Mouse (Mus musculus) kidney, embryonic 15.5 days (tissue): ENCODE results near the gene Fnip1. TPM values are rescaled to one million over a fixed set of nuclear protein-coding genes. Genes with fewer than 3 reads are reported as not detected.
"Not testable (repeated sequence)": the region's sequence is repeated elsewhere in the genome, so short reads cannot be mapped to it uniquely, and the experiment has no call there.

ENCODE experiments used
- ATAC-seq: fragments of 200-750 bp; cut with Nextera tagmentation; replicated peaks from 2 replicates; pipeline ENCODE4 v1.8.0; 2017; ENCODE audit warnings: moderate TSS enrichment; ENCODE audit not compliant: low FRiP score
- H3K27ac ChIP-seq: fragments of 300-500 bp; sonication (generic); 2 replicates; pipeline ENCODE4 v1.5.1; 2015; ENCODE audit warnings: mild to moderate bottlenecking, inconsistent platforms
- H3K27me3 ChIP-seq: fragments of 300-500 bp; sonication (generic); 2 replicates; pipeline ENCODE4 v1.6.1; 2015; ENCODE audit warnings: inconsistent platforms
- H3K36me3 ChIP-seq: fragments of 300-500 bp; sonication (generic); 2 replicates; pipeline ENCODE4 v1.6.1; 2015; ENCODE audit warnings: inconsistent platforms
- H3K4me1 ChIP-seq: fragments of 300-500 bp; sonication (generic); 2 replicates; pipeline ENCODE4 v1.6.1; 2015; ENCODE audit warnings: inconsistent platforms
- H3K4me2 ChIP-seq: fragments of 300-500 bp; sonication (generic); 2 replicates; pipeline ENCODE4 v1.6.1; 2015; ENCODE audit warnings: moderate library complexity, mild to moderate bottlenecking, inconsistent platforms
- H3K4me3 ChIP-seq: fragments of 300-500 bp; sonication (generic); replicated peaks from 2 replicates; pipeline ENCODE4 v1.5.1; 2015; ENCODE audit warnings: mild to moderate bottlenecking, inconsistent platforms
- H3K9ac ChIP-seq: fragments of 300-500 bp; sonication (generic); 2 replicates; pipeline ENCODE4 v1.6.1; 2015; ENCODE audit warnings: mild to moderate bottlenecking, inconsistent platforms
- H3K9me3 ChIP-seq: fragments of 300-500 bp; sonication (generic); replicated peaks from 2 replicates; pipeline ENCODE4 v1.6.1; 2016; ENCODE audit warnings: inconsistent platforms
- WGBS: fragments of 180-500 bp; shearing (Covaris S2); methylation state at CpG from one replicate; pipeline ENCODE4 v1.1.7; 2015; ENCODE audit warnings: mixed read lengths; 5-methylcytosine and 5-hydroxymethylcytosine counted together
- polyA plus RNA-seq: library from polyadenylated mRNA; unstranded; fragments of >200 nt; fragmentation: Nextera tagmentation; extraction: Ambion mirVana; gene quantifications from 2 replicates; pipeline ENCODE4 v1.2.1, GENCODE M21; 2015

The Fnip1 gene
- 9.5 and 9.8 TPM in 2 replicates for polyA plus RNA-seq

- no peaks in the 10 kb centered on the region for H3K9me3 ChIP-seq
- peak within 1 kb of the TSS; percentile 96 for H3K4me3 ChIP-seq
- H3K4me2 ChIP-seq = peak within 1 kb of the TSS; percentile 63
- no peaks in the 10 kb centered on the region for H3K36me3 ChIP-seq
- WGBS = under 1% methylated on average over 46 of the region's 47 CpGs
- H3K27me3 ChIP-seq = no peaks in the 10 kb centered on the region
- H3K27ac ChIP-seq = peak within 1 kb of the TSS; percentile 90
- peaks cover 13% of the 10 kb centered on the region; the same call in 1 of the 2 replicates for H3K4me1 ChIP-seq
- peak; percentile 98 for ATAC-seq
- H3K9ac ChIP-seq = peak within 1 kb of the TSS; percentile 92
Observed at GRCm38 (mm10) chr11:54437823-54438337, at the start of gene Fnip1. Gene Fnip1 (plus strand): TSS chr11:54438199.

GRCm38 (mm10) chr11:54390386-54390785 lies 47.6 kb upstream of the Fnip1 start:
- H3K9me3 ChIP-seq = no peaks in the 10 kb centered on the region
- H3K4me2 ChIP-seq = no peak overlapping the region
- H3K9ac ChIP-seq = no peak overlapping the region
- no peak for ATAC-seq
- no peaks in the 10 kb centered on the region for H3K4me1 ChIP-seq
- no peak overlapping the region for H3K27ac ChIP-seq
- no peaks in the 10 kb centered on the region for H3K27me3 ChIP-seq
- WGBS = 57% methylated on average over 8 of the region's 8 CpGs
- H3K4me3 ChIP-seq = no peak overlapping the region
- no peaks in the 10 kb centered on the region for H3K36me3 ChIP-seq

DNA sequence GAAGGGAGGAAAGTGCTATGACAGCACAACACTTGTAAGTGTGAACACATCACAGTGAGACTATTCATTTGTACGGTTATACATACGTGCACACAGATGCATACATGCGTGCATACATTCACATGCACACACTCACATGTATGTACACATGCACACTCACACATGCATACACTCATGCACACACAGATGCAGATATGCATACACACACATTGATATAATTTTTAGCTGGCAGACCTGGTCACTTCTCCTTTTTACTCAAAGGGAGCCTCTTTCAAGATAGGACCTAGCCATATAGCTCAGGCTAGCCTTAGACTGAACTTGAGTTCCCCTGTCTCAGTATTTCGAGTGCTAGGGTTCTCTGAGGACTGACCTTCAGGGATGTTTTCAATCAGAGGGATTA lies 46.7 kb upstream of the Fnip1 start:
- WGBS = 86% methylated on average over 4 of the region's 4 CpGs
- Histone ChIP-seq H3K4me3 (no peak overlapping the region), H3K9me3 (no peaks in the 10 kb centered on the region)

GRCm38 (mm10) chr11:54396686-54397085 lies 41.3 kb upstream of the Fnip1 start:
- H3K4me1 ChIP-seq = no peaks in the 10 kb centered on the region
- no peak overlapping the region for H3K4me2 ChIP-seq
- no peaks in the 10 kb centered on the region for H3K9me3 ChIP-seq
- H3K9ac ChIP-seq = no peak overlapping the region
- H3K27me3 ChIP-seq = no peaks in the 10 kb centered on the region
- H3K27ac ChIP-seq = no peak overlapping the region
- H3K36me3 ChIP-seq = no peaks in the 10 kb centered on the region
- H3K4me3 ChIP-seq = no peak overlapping the region
- 89% methylated on average over 1 of the region's 1 CpGs for WGBS
- no peak for ATAC-seq

More for the DNA sequence above, 46.7 kb upstream of the Fnip1 start:
- Histone ChIP-seq H3K36me3 (no peaks in the 10 kb centered on the region), H3K4me2 (no peak overlapping the region), H3K9ac (no peak overlapping the region), H3K4me1 (no peaks in the 10 kb centered on the region), H3K27me3 (no peaks in the 10 kb centered on the region), H3K27ac (no peak overlapping the region)
- ATAC-seq = no peak

GRCm38 (mm10) chr11:54398058-54398457 lies 39.9 kb upstream of the Fnip1 start:
- Histone ChIP-seq H3K4me2 (no peak overlapping the region), H3K9me3 (no peaks in the 10 kb centered on the region), H3K9ac (no peak overlapping the region), H3K36me3 (no peaks in the 10 kb centered on the region), H3K27me3 (no peaks in the 10 kb centered on the region), H3K27ac (no peak overlapping the region), H3K4me1 (no peaks in the 10 kb centered on the region), H3K4me3 (no peak overlapping the region)
- no peak for ATAC-seq
- 74% methylated on average over 4 of the region's 4 CpGs for WGBS

DNA sequence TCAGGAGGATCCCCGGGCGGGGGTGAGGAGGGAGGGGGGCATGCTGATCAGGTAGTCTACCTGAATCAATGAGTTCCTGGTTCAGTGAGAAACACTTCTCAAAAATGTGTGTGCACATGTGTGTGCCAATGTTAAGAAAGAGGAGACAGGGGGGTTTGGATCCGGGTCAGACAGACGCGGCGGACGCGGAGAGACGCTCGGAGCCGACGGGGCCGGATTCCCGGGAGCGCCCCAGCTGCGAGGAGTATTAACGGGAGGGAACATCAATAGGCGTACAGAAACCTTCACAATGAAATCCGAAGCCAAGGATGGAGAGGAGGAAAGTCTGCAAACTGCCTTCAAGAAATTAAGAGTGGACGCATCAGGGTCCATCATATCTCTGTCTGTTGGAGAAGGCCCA lies 37.2 kb upstream of the Fnip1 start:
- not testable (repeated sequence) for H3K4me2 ChIP-seq, H3K9me3 ChIP-seq, H3K4me3 ChIP-seq, H3K27ac ChIP-seq, H3K4me1 ChIP-seq, H3K9ac ChIP-seq, H3K27me3 ChIP-seq, ATAC-seq, H3K36me3 ChIP-seq
- 92% methylated on average over 20 of the region's 20 CpGs for WGBS

GRCm38 (mm10) chr11:54404885-54405284 lies 33.1 kb upstream of the Fnip1 start:
- Histone ChIP-seq H3K4me1 (no peaks in the 10 kb centered on the region), H3K9me3 (no peaks in the 10 kb centered on the region), H3K27me3 (no peaks in the 10 kb centered on the region), H3K9ac (no peak overlapping the region), H3K27ac (no peak overlapping the region), H3K4me3 (no peak overlapping the region), H3K36me3 (no peaks in the 10 kb centered on the region), H3K4me2 (no peak overlapping the region)
- 87% methylated on average over 4 of the region's 4 CpGs for WGBS
- no peak for ATAC-seq

DNA sequence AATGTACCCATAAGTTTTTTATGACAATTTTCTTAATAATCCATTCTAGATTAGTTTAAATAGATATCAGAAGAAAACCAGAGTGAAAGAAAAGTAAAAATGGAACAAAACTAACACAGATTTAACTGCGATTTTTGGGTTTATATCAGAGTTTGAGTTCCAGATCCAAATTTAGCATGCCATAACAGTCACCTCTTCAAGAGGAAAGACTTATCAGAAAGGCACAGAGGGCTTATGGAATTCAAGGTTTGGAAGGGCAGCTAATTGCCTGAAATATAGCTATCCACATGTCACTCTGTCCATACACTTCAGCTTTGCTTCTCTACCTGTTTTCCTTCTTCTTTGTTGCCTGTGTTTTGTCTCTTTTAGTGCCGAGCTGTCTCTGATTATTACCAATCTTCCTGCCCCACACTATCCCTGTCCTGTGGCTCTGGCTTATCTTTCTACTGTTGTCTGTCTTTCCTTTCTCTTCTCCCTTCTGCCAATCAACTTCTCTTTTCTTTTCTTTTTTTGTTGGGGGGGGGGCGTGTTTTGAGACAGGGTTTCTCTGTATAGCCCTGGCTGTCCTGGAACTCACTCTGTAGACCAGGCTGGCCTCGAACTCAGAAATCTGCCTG lies 31.0 kb upstream of the Fnip1 start:
- no peaks in the 10 kb centered on the region for H3K4me1 ChIP-seq
- WGBS = 88% methylated on average over 4 of the region's 4 CpGs
- ATAC-seq = no peak

DNA sequence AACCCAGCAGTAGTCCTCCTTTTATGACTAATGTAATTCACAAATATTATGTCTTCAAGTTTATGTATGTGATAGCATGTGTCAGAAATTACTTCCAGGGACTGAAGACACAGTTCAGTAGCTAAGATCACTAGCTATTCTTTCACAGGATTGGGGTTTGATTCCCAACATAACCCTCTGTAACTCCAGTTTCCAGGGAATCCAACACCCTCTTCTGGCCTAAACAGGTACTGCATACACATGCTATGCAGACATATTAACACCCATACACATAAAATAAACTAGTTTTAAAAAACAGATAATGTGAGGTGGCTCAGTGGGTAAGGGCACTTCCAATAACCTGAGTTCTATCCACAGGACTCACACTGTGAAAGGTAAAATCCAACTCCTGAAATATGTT lies 27.4 kb upstream of the Fnip1 start:
- ATAC-seq = no peak
- H3K9ac ChIP-seq = no peak overlapping the region
- no peaks in the 10 kb centered on the region for H3K9me3 ChIP-seq
- H3K4me3 ChIP-seq = no peak overlapping the region
- no peak overlapping the region for H3K27ac ChIP-seq
- no peaks in the 10 kb centered on the region for H3K36me3 ChIP-seq
- no peak overlapping the region for H3K4me2 ChIP-seq
- 0 out of 2 replicates have a peak, but pooled peaks cover 6% of the 10 kb centered on the region for H3K4me1 ChIP-seq
- no peaks in the 10 kb centered on the region for H3K27me3 ChIP-seq

More for the DNA sequence above, 31.0 kb upstream of the Fnip1 start:
- Histone ChIP-seq H3K27me3 (no peaks in the 10 kb centered on the region), H3K4me2 (no peak overlapping the region), H3K9me3 (no peaks in the 10 kb centered on the region), H3K4me3 (no peak overlapping the region), H3K9ac (no peak overlapping the region), H3K36me3 (no peaks in the 10 kb centered on the region), H3K27ac (no peak overlapping the region)

GRCm38 (mm10) chr11:54413017-54413416 lies 25.0 kb upstream of the Fnip1 start:
- Histone ChIP-seq H3K9me3 (no peaks in the 10 kb centered on the region), H3K9ac (no peak overlapping the region), H3K27ac (no peak overlapping the region), H3K36me3 (no peaks in the 10 kb centered on the region), H3K4me3 (no peak overlapping the region), H3K4me1 (0 out of 2 replicates have a peak, but pooled peaks cover 6% of the 10 kb centered on the region), H3K27me3 (no peaks in the 10 kb centered on the region), H3K4me2 (no peak overlapping the region)
- no peak for ATAC-seq
- WGBS = 48% methylated on average over 6 of the region's 6 CpGs

- no peak overlapping the region for H3K27ac ChIP-seq
- H3K4me2 ChIP-seq = no peak overlapping the region
- no peak overlapping the region for H3K4me3 ChIP-seq
- WGBS = 80% methylated on average over 4 of the region's 4 CpGs
- no peak overlapping the region for H3K9ac ChIP-seq
- H3K36me3 ChIP-seq = no peaks in the 10 kb centered on the region
- H3K4me1 ChIP-seq = no peaks in the 10 kb centered on the region
- ATAC-seq = no peak
- H3K9me3 ChIP-seq = no peaks in the 10 kb centered on the region
- no peaks in the 10 kb centered on the region for H3K27me3 ChIP-seq
Observed at GRCm38 (mm10) chr11:54423007-54423406, 15.0 kb upstream of the Fnip1 start.

GRCm38 (mm10) chr11:54426267-54426666 lies 11.7 kb upstream of the Fnip1 start:
- ATAC-seq = no peak

GRCm38 (mm10) chr11:54427138-54427537 lies 10.9 kb upstream of the Fnip1 start:
- Histone ChIP-seq H3K4me2 (no peak overlapping the region), H3K4me3 (no peak overlapping the region), H3K36me3 (no peaks in the 10 kb centered on the region), H3K9ac (no peak overlapping the region), H3K27me3 (no peaks in the 10 kb centered on the region), H3K9me3 (no peaks in the 10 kb centered on the region), H3K4me1 (no peaks in the 10 kb centered on the region), H3K27ac (no peak overlapping the region)
- no peak for ATAC-seq
- WGBS = 57% methylated on average over 2 of the region's 2 CpGs

More at GRCm38 (mm10) chr11:54426267-54426666, 11.7 kb upstream of the Fnip1 start:
- Histone ChIP-seq H3K36me3 (no peaks in the 10 kb centered on the region), H3K9me3 (no peaks in the 10 kb centered on the region), H3K27ac (no peak overlapping the region), H3K4me3 (no peak overlapping the region), H3K27me3 (no peaks in the 10 kb centered on the region), H3K9ac (no peak overlapping the region), H3K4me1 (no peaks in the 10 kb centered on the region), H3K4me2 (no peak overlapping the region)
- 82% methylated on average over 5 of the region's 5 CpGs for whole genome bisulfite sequencing
